Mouse (Mus musculus) heart, adult 2 months (tissue): Measurements from ENCODE around the gene Grik4. TPM values are rescaled to one million over a fixed set of nuclear protein-coding genes. Genes with fewer than 3 reads are reported as not detected.

Experiments
- DNase-seq, 2 experiments: peaks; one replicate each; pipeline ENCODE4 v3.0.0; 2021
- H3K27ac ChIP-seq: fragments of 200-600 bp; 2 replicates; pipeline ENCODE4 v1.8.1; 2022
- H3K27me3 ChIP-seq: fragments of 200-500 bp; 2 replicates; pipeline ENCODE4 v1.6.1; 2012; ENCODE audit warnings: mild to moderate bottlenecking, low read length, inconsistent platforms, mixed read lengths; ENCODE audit not compliant: control insufficient read depth, insufficient read depth
- H3K36me3 ChIP-seq: fragments of 200-500 bp; 2 replicates; pipeline ENCODE4 v1.6.1; 2012; ENCODE audit warnings: low read length, inconsistent platforms; ENCODE audit not compliant: control insufficient read depth, insufficient read depth
- H3K4me1 ChIP-seq: fragments of 200-500 bp; 2 replicates; pipeline ENCODE4 v1.6.1; 2011; ENCODE audit warnings: low read length; ENCODE audit not compliant: control insufficient read depth, insufficient read depth
- H3K4me3 ChIP-seq: fragments of 200-600 bp; 2 replicates; pipeline ENCODE4 v1.8.1; 2022
- H3K79me2 ChIP-seq: fragments of 200-500 bp; replicated peaks from 2 replicates; pipeline ENCODE4 v1.6.1; 2012; ENCODE audit warnings: mild to moderate bottlenecking, inconsistent platforms, low read length, moderate library complexity, mixed read lengths; ENCODE audit not compliant: control insufficient read depth, insufficient read depth
- H3K9ac ChIP-seq: fragments of 200-500 bp; 2 replicates; pipeline ENCODE4 v1.6.1; 2012; ENCODE audit warnings: low read depth, mild to moderate bottlenecking, control low read depth, inconsistent platforms, low read length, mixed read lengths
- CTCF ChIP-seq: fragments of 200-600 bp; IDR thresholded peaks from 2 replicates; pipeline ENCODE4 v1.8.1; 2022; ENCODE audit warnings: antibody characterized with exemption, mild to moderate bottlenecking, moderate library complexity
- EP300 ChIP-seq: fragments of 200-500 bp; IDR thresholded peaks from 2 replicates; pipeline ENCODE4 v1.6.1; 2011; ENCODE audit warnings: low read depth, low read length, control low read depth; ENCODE audit not compliant: insufficient read depth
- POLR2A ChIP-seq: fragments of 200-500 bp; IDR thresholded peaks from 2 replicates; pipeline ENCODE4 v1.6.1; 2011; ENCODE audit warnings: mild to moderate bottlenecking, low read depth, low read length, control low read depth; ENCODE audit not compliant: insufficient read depth
- WGBS: fragments of 180-500 bp; shearing (Covaris S2); methylation state at CpG from one replicate; pipeline ENCODE4 v1.1.7; 2018; 5-methylcytosine and 5-hydroxymethylcytosine counted together
- intact Hi-C: fragments of 180-260 bp; cut with DNase I; formaldehyde crosslinking; loops from one replicate; pipeline ENCODE4 v1.15.1; 2025
- polyA plus RNA-seq: library from polyadenylated mRNA; depleted of rRNA; stranded (reverse); fragments of >200 nt; gene quantifications from 2 replicates; pipeline ENCODE4 v1.2.3, GENCODE M21; 2012
- total RNA-seq, 2 experiments: library from RNA; stranded (reverse); gene quantifications; 2 replicates each; pipeline ENCODE4 v1.2.3; 2021

Grik4 gene
- total and polyA plus RNA-seq, 3 experiments = 0.02 to 0.09 TPM; not detected in 1

- Histone ChIP-seq H3K9ac (no peak overlapping the region), H3K27me3 (no peaks in the 10 kb centered on the region; the same call in 1 of the 2 replicates), H3K4me1 (no peaks in the 10 kb centered on the region), H3K27ac (no peak overlapping the region), H3K4me3 (no peak overlapping the region), H3K79me2 (no peaks in the 10 kb centered on the region), H3K36me3 (no peaks in the 10 kb centered on the region)
- TF ChIP-seq POLR2A = no peak
- TF ChIP-seq CTCF = no peak
- TF ChIP-seq EP300 = no peak
- intact Hi-C loops = no loop called here
- DNase-seq = no peak
- 44% methylated on average over 7 of the region's 7 CpGs for WGBS
These were observed 395.3 kb downstream of the Grik4 start for GRCm38 (mm10) chr9:42548981-42549380.

GRCm38 (mm10) chr9:42544521-42544920 lies 399.8 kb downstream of the Grik4 start:
- WGBS = 84% methylated on average over 10 of the region's 10 CpGs
- no peak for TF ChIP-seq CTCF
- TF ChIP-seq POLR2A = no peak
- no peak for TF ChIP-seq EP300
- no peak overlapping the region for H3K9ac ChIP-seq
- intact Hi-C loops = no loop called here
- no peak for DNase-seq
- no peak overlapping the region for H3K27ac ChIP-seq
- H3K36me3 ChIP-seq = no peaks in the 10 kb centered on the region
- no peaks in the 10 kb centered on the region for H3K4me1 ChIP-seq
- H3K27me3 ChIP-seq = no peaks in the 10 kb centered on the region; the same call in 1 of the 2 replicates
- no peak overlapping the region for H3K4me3 ChIP-seq
- no peaks in the 10 kb centered on the region for H3K79me2 ChIP-seq

- no peaks in the 10 kb centered on the region for H3K27me3 ChIP-seq
- no peak overlapping the region for H3K4me3 ChIP-seq
- TF ChIP-seq CTCF = no peak
- TF ChIP-seq POLR2A = no peak
- no peak for TF ChIP-seq EP300
- H3K27ac ChIP-seq = no peak overlapping the region
- DNase-seq = no peak
- intact Hi-C loops = no loop called here
- no peaks in the 10 kb centered on the region for H3K79me2 ChIP-seq
- no peaks in the 10 kb centered on the region for H3K4me1 ChIP-seq
- no peaks in the 10 kb centered on the region for H3K36me3 ChIP-seq
- WGBS = 76% methylated on average over 8 of the region's 8 CpGs
- no peak overlapping the region for H3K9ac ChIP-seq
These were observed 410.8 kb downstream of the Grik4 start for GRCm38 (mm10) chr9:42533491-42533890.

GRCm38 (mm10) chr9:42533041-42533440 lies 411.3 kb downstream of the Grik4 start:
- Histone ChIP-seq H3K9ac (no peak overlapping the region), H3K27ac (no peak overlapping the region), H3K36me3 (no peaks in the 10 kb centered on the region), H3K79me2 (no peaks in the 10 kb centered on the region), H3K4me1 (no peaks in the 10 kb centered on the region), H3K4me3 (no peak overlapping the region), H3K27me3 (no peaks in the 10 kb centered on the region)
- intact Hi-C loops = no loop called here
- TF ChIP-seq EP300 (no peak), CTCF (no peak), POLR2A (no peak)
- no peak for DNase-seq
- 19% methylated on average over 6 of the region's 6 CpGs for WGBS

GRCm38 (mm10) chr9:42531951-42532350 lies 412.3 kb downstream of the Grik4 start:
- H3K27ac ChIP-seq = no peak overlapping the region

GRCm38 (mm10) chr9:42530221-42531152 lies 413.8 kb downstream of the Grik4 start:
- no peak overlapping the region for H3K9ac ChIP-seq
- H3K27ac ChIP-seq = no peak overlapping the region
- H3K4me3 ChIP-seq = no peak overlapping the region
- intact Hi-C loops = no loop called here
- WGBS = 68% methylated on average over 7 of the region's 7 CpGs
- H3K4me1 ChIP-seq = no peaks in the 10 kb centered on the region
- H3K79me2 ChIP-seq = no peaks in the 10 kb centered on the region
- no peaks in the 10 kb centered on the region for H3K27me3 ChIP-seq
- no peaks in the 10 kb centered on the region for H3K36me3 ChIP-seq
- TF ChIP-seq POLR2A = no peak
- no peak for TF ChIP-seq CTCF
- no peak for DNase-seq

More at GRCm38 (mm10) chr9:42531951-42532350, 412.3 kb downstream of the Grik4 start:
- DNase-seq = no peak
- H3K79me2 ChIP-seq = no peaks in the 10 kb centered on the region
- H3K9ac ChIP-seq = no peak overlapping the region
- no peaks in the 10 kb centered on the region for H3K4me1 ChIP-seq
- TF ChIP-seq EP300 = no peak
- no peak for TF ChIP-seq POLR2A
- TF ChIP-seq CTCF = no peak
- intact Hi-C loops = no loop called here
- H3K4me3 ChIP-seq = no peak overlapping the region
- no peaks in the 10 kb centered on the region for H3K27me3 ChIP-seq
- WGBS = 18% methylated on average over 3 of the region's 3 CpGs
- no peaks in the 10 kb centered on the region for H3K36me3 ChIP-seq
